Mouse (Mus musculus): ENCODE measurements at regions not wholly inside any gene's neighbourhood (a gene's known extent, or its start where the extent isn't known, plus 50 kb on each side); places are given as distances from the start of the nearest gene placed in this dataset.

DNA sequence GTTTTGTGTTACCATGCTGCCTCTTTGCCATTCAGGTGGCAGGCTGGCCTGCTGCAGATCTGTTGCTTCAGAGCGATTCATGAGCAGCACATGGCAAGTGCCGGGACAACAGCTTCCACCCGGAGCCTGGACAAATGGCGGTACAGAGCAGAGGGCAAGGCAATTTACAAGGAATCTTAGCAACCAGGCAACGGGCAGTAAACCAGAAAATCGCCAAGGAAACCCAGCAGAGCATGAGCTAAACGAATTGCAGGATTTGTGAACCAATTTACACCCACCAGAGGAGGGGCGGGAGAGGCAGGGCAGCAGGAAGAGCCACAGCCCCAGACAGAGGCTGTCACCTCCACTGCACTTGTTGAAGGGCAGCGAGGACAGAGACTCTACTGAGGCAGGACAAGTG is 60.5 kb upstream of the Loxl4 start:
- Histone ChIP-seq H3K9ac (no peak overlapping the region), H3K4me2 (peak overlapping the region; percentile 15; the same call in 1 of the 2 replicates), H3K4me3 (replicated peaks) (no peak overlapping the region), H3K27me3 (peaks cover 65% of the 10 kb centered on the region), H3K36me3 (replicated peaks) (no peaks in the 10 kb centered on the region), H3K27ac (peak overlapping the region; percentile 63; the same call in 1 of the 2 replicates), H3K4me1 (peaks cover 30% of the 10 kb centered on the region), H3K9me3 (no peaks in the 10 kb centered on the region)
- WGBS, result 26% methylated on average over 9 of the region's 9 CpGs
- ATAC-seq (ENCODE audit: low FRiP score), result peak; percentile 88

DNA sequence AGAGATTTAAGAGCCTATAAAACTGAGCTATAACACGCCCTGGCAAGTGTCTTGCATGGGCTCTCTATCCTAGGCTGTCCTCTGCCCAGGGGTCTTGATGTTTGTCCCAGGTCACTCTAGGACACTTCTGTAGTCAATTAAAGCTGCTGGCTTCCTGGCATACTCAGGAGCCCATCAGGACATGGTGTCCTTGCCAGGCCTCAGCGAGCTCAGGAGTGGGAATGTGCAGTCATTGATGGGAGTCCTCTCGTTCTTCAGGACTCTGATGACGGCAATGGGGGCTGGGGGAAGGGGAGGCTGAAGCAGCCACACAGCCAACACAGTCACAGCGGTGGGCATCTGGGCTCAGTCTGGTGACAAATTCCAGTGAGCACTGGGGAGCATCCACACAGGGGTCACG is 57.3 kb upstream of the Loxl4 start:
- H3K27me3 ChIP-seq, result peaks cover 64% of the 10 kb centered on the region
- H3K36me3 ChIP-seq (replicated peaks), result no peaks in the 10 kb centered on the region
- WGBS, result 81% methylated on average over 6 of the region's 6 CpGs
- H3K9me3 ChIP-seq, result no peaks in the 10 kb centered on the region
- H3K4me2 ChIP-seq, result no peak overlapping the region
- no peak overlapping the region for H3K27ac ChIP-seq
- no peak for ATAC-seq (ENCODE audit: low FRiP score)
- H3K4me1 ChIP-seq, result peaks cover 37% of the 10 kb centered on the region
- no peak overlapping the region for H3K9ac ChIP-seq
- no peak overlapping the region for H3K4me3 ChIP-seq (replicated peaks)

DNA sequence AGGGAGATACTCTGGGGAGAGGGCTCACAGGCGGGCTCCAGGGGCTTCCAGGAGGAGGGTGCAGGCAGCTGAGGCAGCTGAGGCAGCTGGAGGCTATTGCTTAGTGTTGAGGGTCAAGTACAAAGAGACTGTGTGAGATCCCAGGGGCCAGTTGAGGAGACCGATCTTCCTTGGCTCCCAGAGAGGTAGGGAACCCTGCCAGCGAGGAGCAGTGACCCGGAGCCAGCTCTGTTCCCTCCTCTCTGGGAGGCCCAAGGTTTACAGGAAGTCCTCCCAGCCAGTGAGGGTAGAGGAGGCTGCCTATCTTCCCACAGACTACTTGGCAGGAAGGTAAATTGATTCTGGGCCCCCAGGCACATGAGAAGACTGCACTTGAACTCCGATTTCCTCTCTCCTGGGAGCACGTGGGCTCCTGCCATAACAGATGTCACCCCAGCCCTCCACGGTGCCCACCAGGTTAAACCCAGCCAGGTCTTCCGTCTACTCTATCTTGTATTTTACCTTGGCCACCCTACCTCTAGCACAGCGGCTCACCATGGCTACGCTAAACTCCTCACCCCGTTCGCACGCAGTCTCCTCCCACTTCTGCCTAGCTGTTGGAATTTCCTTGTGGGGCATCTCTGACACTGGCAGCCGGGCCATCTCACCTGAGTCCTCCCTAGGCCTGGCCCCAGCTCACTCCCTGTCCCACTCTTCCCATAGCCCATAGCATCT is 55.9 kb upstream of the Loxl4 start:
- ATAC-seq (ENCODE audit: low FRiP score), result no peak
- Histone ChIP-seq H3K27me3 (peaks cover 64% of the 10 kb centered on the region), H3K4me3 (replicated peaks) (no peak overlapping the region), H3K4me1 (peaks cover 25% of the 10 kb centered on the region), H3K36me3 (replicated peaks) (no peaks in the 10 kb centered on the region), H3K9ac (no peak overlapping the region), H3K27ac (no peak overlapping the region), H3K4me2 (no peak overlapping the region), H3K9me3 (no peaks in the 10 kb centered on the region)
- WGBS, result 80% methylated on average over 14 of the region's 14 CpGs

DNA sequence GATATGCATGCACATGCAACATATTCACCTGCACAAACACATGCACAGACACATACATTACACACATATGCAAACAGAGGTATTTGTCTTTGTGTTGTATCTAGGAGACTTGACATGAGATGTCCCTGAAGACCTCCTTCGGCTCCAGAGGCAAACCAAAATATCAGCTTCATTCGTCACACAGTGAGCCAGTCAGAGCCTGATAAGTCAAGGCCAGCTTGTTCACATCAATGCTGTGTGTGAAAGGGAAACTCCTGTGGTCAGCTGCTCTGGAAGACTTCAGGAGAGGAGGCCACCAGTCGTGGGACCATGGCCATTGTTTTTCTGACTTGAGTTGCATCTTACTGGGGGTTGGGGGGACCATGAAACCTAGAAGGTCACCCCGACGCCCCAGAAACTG is 54.3 kb upstream of the Loxl4 start:
- H3K9ac ChIP-seq, result no peak overlapping the region
- WGBS, result 86% methylated on average over 5 of the region's 5 CpGs
- H3K4me2 ChIP-seq, result no peak overlapping the region
- no peaks in the 10 kb centered on the region for H3K9me3 ChIP-seq
- H3K36me3 ChIP-seq (replicated peaks), result no peaks in the 10 kb centered on the region
- H3K27me3 ChIP-seq, result peaks cover 74% of the 10 kb centered on the region
- no peak for ATAC-seq (ENCODE audit: low FRiP score)
- no peak overlapping the region for H3K27ac ChIP-seq
- H3K4me1 ChIP-seq, result peaks cover 12% of the 10 kb centered on the region; the same call in 1 of the 2 replicates
- no peak overlapping the region for H3K4me3 ChIP-seq (replicated peaks)
